Mouse (Mus musculus): ENCODE data around the gene Ppp6r2. TPM values are rescaled to one million over a fixed set of nuclear protein-coding genes. Genes with fewer than 3 reads are reported as not detected.

The Ppp6r2 gene
- polyA plus RNA-seq, 1 experiment from 2014 or later = 71.7 TPM

DNA sequence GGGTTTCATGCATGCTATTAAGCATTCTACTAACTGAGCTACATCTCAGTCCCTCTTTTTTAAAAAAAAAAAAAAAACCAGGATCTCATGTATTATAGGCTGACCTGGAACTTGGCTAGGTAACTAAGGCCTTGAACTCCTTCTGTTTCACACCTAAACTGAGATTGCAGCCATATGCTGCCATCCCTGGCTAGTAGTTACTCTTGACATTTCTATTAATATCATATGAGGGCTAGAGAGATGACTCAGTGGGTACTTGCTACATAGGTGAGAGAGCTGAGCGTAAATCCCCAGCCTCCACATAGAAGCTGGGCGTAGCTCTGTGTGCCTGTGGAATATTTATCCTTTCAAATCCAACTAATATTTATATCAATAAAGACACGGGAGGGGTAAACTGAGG, 3.6 kb downstream of the Ppp6r2 start:
- no peak overlapping the region for H3K27ac ChIP-seq
- H3K9ac ChIP-seq = no peak overlapping the region
- no peak overlapping the region for H3K4me2 ChIP-seq
- no peak for ATAC-seq
- WGBS = 96% methylated on average over 3 of the region's 3 CpGs
- H3K27me3 ChIP-seq = no peaks in the 10 kb centered on the region
- peaks cover 30% of the 10 kb centered on the region for H3K4me1 ChIP-seq
- H3K36me3 ChIP-seq (ENCODE audit: poor library complexity, severe bottlenecking) = peaks cover 20% of the 10 kb centered on the region
- no peaks in the 10 kb centered on the region for H3K9me3 ChIP-seq (replicated peaks)
- H3K4me3 ChIP-seq = no peak overlapping the region

DNA sequence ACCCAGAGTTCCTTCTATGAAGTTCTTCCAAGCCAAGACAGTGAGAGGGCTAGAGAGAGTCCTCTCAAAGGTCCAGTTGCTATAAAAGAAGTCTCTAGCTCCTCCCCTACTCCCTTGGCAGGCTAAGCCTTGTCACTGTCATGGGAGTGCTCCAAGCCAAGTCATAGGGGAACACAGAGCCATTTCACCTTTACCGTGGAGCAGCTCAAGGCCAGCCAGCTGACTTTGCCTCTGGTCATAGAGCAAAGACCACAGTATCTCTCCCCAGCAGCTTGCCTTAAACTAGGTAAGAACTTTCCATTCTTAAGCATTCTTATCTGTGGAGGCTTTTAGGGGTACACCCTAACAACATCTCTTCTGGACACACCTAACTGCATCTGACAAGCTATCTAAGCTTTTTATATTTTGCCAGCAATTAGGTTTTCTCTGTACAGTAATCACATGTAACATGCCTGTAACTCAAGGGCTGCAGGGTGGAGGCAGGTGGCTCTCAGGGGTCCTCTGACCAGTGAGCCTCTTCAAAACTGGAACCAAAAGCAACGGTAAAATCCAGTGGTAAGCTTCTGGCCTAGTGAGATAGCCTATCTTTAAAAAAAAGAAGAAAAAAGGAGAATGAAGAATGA, 4.4 kb downstream of the Ppp6r2 start:
- Histone ChIP-seq H3K9me3 (replicated peaks) (no peaks in the 10 kb centered on the region), H3K27ac (no peak overlapping the region), H3K4me3 (no peak overlapping the region), H3K36me3 (ENCODE audit: poor library complexity, severe bottlenecking) (peaks cover 20% of the 10 kb centered on the region), H3K4me1 (peaks cover 30% of the 10 kb centered on the region), H3K27me3 (no peaks in the 10 kb centered on the region), H3K9ac (no peak overlapping the region), H3K4me2 (no peak overlapping the region)
- no peak for ATAC-seq
- 90% methylated on average over 2 of the region's 2 CpGs for WGBS

DNA sequence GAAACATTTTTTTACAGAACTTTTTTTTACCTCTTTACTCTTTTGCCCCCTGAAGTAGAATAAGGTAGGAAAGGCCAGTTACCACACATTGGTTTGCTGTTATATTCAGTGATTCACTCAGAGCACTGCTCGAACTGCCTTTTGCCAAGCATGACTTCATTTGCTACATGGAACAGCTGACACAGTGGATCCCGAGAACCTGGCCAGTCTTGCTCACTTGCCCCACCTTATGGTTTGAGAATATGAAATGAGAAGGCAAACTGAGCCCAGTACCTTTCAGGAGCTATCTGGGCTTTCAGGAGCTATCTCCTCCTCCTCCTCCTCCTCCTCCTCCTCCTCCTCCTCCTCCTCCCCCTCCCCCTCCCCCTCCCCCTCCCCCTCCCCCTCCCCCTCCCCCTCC, 22.2 kb downstream of the Ppp6r2 start:
- no peaks in the 10 kb centered on the region for H3K4me1 ChIP-seq
- H3K36me3 ChIP-seq (ENCODE audit: poor library complexity, severe bottlenecking) = peaks cover 14% of the 10 kb centered on the region; the same call in 1 of the 2 replicates
- no peak overlapping the region for H3K4me3 ChIP-seq
- no peak overlapping the region for H3K4me2 ChIP-seq
- no peak overlapping the region for H3K9ac ChIP-seq
- H3K27me3 ChIP-seq = no peaks in the 10 kb centered on the region
- ATAC-seq = no peak
- no peaks in the 10 kb centered on the region for H3K9me3 ChIP-seq (replicated peaks)
- no peak overlapping the region for H3K27ac ChIP-seq
- WGBS = 68% methylated on average over 2 of the region's 2 CpGs

DNA sequence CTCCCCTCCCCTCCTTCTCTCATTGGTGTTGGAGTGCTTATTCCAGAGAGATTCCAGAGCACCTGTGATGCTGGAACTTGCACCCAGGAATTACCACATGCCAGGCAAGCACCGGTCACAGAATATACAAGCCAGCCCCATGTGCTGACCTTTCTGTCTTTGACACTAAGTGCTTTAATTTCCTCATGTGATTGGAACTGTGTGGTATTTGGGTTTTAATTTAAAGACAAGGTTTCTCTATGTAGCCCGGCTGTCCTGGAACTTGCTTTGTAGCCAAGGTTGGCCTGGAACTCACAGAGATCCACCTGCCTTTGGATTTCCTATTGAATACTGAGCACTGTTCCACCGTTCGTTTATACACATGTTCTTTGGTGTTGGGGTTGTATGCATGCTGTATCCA, 22.7 kb downstream of the Ppp6r2 start:
- H3K36me3 ChIP-seq (ENCODE audit: poor library complexity, severe bottlenecking) = peaks cover 14% of the 10 kb centered on the region; the same call in 1 of the 2 replicates
- WGBS = 91% methylated on average over 4 of the region's 4 CpGs
- H3K4me1 ChIP-seq = peaks cover 3% of the 10 kb centered on the region; the same call in 1 of the 2 replicates
- ATAC-seq = no peak
- no peaks in the 10 kb centered on the region for H3K27me3 ChIP-seq
- H3K9me3 ChIP-seq (replicated peaks) = no peaks in the 10 kb centered on the region
- no peak overlapping the region for H3K4me2 ChIP-seq
- no peak overlapping the region for H3K27ac ChIP-seq
- no peak overlapping the region for H3K4me3 ChIP-seq
- H3K9ac ChIP-seq = no peak overlapping the region

DNA sequence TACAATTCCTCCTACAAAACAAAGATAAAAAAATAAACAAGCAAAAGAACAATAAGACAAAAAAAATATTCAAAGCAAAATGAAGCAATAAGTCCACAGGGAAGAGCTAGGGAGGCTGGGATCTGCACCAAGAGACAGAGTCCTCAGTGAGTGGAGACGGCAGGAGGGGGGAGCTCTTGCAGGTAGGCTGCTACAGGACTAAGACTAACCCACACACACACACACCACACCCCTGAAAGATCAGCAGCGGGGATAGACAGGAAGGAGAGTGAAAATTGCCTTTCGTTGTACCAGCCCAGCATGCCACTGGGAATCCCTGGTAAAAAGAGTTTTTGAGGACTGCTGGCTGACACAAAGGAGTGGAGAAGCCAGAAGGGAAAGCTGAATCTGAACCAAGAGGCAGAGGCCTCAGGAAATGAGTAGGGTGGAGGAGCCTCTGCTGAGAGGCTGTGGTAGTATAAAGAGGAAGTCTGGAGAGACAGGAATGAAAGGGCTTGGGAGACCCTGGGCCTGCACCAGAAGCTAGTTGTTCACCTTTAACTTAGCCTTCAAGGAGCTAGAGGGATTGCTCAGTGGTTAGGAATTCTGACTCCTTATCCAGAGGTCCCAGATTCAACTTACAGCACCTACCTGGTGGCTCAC, 28.5 kb downstream of the Ppp6r2 start:
- WGBS = 60% methylated on average over 3 of the region's 3 CpGs
- no peak overlapping the region for H3K4me2 ChIP-seq
- H3K4me3 ChIP-seq = no peak overlapping the region
- H3K9me3 ChIP-seq (replicated peaks) = no peaks in the 10 kb centered on the region
- H3K36me3 ChIP-seq (ENCODE audit: poor library complexity, severe bottlenecking) = peaks cover 35% of the 10 kb centered on the region
- no peak overlapping the region for H3K27ac ChIP-seq
- no peak overlapping the region for H3K9ac ChIP-seq
- H3K4me1 ChIP-seq = peaks cover 6% of the 10 kb centered on the region; the same call in 1 of the 2 replicates
- no peaks in the 10 kb centered on the region for H3K27me3 ChIP-seq
- no peak for ATAC-seq

DNA sequence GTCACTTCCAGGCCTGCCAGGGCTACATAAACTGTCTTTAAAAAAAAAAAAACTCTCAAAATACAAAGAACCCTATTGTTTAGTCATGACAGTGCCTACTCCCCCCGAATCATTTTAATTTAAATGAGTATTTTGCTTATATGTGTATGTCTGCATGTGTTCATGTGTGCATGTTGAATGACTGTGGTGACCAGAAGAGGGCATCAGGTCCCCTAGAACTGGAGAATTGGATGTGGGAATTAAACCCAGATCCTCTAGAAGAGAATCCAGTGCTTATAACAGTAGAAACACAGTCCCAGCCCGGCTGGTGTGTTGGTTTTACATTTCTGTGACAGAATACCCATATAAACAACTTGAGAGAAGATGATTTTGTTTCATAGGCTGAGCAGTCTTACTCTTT, 29.7 kb downstream of the Ppp6r2 start:
- no peak overlapping the region for H3K4me2 ChIP-seq

DNA sequence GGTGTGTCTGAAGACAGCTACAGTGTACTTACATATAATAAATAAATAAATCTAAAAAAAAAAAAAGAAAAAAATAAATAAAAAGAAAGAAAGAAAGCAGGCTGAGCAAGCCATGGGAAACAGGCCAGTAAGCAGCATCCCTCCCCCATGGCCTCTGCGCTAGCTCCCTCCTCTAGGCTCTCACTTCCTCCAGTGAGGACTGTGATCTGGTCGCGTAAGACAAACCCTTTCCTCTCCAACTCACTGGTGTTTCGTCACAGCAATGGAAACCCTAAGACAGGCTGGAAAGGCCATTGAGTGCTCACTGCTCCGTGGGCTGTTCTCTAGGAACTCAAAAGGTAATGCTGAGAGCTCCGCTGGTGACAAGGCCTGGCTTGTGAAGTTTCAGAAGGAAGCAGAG, 37.7 kb downstream of the Ppp6r2 start:
- 92% methylated on average over 6 of the region's 6 CpGs for WGBS
- no peaks in the 10 kb centered on the region for H3K4me1 ChIP-seq
- no peak for ATAC-seq
- H3K9me3 ChIP-seq (replicated peaks) = no peaks in the 10 kb centered on the region
- no peaks in the 10 kb centered on the region for H3K27me3 ChIP-seq
- no peak overlapping the region for H3K27ac ChIP-seq
- H3K4me2 ChIP-seq = no peak overlapping the region
- H3K9ac ChIP-seq = no peak overlapping the region
- H3K4me3 ChIP-seq = no peak overlapping the region
- H3K36me3 ChIP-seq (ENCODE audit: poor library complexity, severe bottlenecking) = peaks cover 55% of the 10 kb centered on the region

More for the DNA sequence above, 29.7 kb downstream of the Ppp6r2 start:
- Histone ChIP-seq H3K4me1 (peaks cover 6% of the 10 kb centered on the region; the same call in 1 of the 2 replicates), H3K27me3 (no peaks in the 10 kb centered on the region), H3K4me3 (no peak overlapping the region), H3K9me3 (replicated peaks) (no peaks in the 10 kb centered on the region), H3K27ac (no peak overlapping the region), H3K9ac (no peak overlapping the region), H3K36me3 (ENCODE audit: poor library complexity, severe bottlenecking) (peaks cover 42% of the 10 kb centered on the region)
- 74% methylated on average over 2 of the region's 2 CpGs for WGBS
- ATAC-seq = no peak

DNA sequence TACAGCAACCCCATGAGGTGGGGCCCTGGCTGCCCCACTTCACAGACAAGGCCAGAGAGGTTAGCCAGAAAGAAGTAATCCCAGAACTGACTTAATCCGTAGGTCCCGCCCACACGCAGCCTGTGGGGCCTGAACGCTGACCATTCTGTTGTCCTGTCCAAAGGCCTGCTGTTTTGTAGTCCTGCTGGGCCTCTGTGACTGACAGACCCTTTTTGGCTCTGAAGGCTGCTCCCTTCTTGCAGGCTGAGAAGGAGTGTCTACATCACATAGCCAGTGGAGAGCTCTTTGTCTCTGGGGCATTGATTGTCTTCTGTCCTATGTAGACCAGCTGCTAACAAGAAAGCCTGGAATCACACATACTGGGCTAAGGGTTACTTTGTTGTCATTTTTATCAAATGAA, 44.0 kb downstream of the Ppp6r2 start:
- Histone ChIP-seq H3K4me3 (no peak overlapping the region), H3K9me3 (replicated peaks) (no peaks in the 10 kb centered on the region), H3K4me2 (no peak overlapping the region), H3K4me1 (peaks cover 15% of the 10 kb centered on the region), H3K27me3 (no peaks in the 10 kb centered on the region), H3K36me3 (ENCODE audit: poor library complexity, severe bottlenecking) (peaks cover 73% of the 10 kb centered on the region), H3K9ac (peak overlapping the region; percentile 41; the same call in 1 of the 2 replicates), H3K27ac (peak overlapping the region; percentile 76)
- peak; percentile 62; the same call in 1 of the 2 replicates for ATAC-seq
- 3% methylated on average over 4 of the region's 4 CpGs for WGBS

DNA sequence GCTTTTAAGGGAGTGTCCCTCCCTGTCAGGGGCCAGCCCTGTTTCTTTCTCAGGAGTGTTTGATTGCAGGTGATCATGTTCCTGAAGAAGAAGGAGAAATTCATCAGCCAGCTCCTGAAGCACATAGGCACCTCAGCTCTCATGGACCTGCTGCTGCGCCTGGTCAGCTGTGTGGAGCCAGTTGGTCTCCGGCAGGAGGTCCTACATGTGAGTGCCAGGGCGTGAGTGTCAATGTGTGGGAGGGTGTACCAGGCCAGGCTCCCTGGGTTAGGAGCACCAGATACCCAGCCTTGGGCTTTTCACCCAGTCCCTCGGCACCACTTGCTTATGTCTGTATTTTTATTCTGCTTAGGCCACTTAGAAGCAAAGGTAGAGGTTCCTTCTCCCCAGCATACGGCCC, 47.6 kb downstream of the Ppp6r2 start:
- H3K36me3 ChIP-seq (ENCODE audit: poor library complexity, severe bottlenecking) = peaks cover 80% of the 10 kb centered on the region
- ATAC-seq = no peak

DNA sequence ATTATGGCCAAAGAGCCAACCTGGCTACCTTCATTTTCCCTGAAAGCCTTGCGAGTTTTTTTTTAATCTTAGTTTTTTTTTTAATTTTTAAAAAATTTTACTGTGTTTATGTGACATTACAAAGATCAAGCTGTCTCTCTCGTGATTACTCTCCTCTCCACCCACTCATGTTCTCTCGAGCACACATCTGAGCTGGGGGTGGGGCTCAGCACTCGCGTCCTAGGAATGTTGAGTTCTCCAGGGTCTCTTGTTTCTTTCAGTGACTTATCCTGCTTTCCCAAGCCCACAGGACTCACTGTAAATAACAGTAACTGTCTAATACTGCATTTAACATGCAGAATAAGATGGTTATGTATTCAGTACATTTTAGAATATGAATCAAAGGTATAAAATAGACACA, 53.1 kb downstream of the Ppp6r2 start:
- peaks cover 74% of the 10 kb centered on the region for H3K36me3 ChIP-seq (ENCODE audit: poor library complexity, severe bottlenecking)
- no peaks in the 10 kb centered on the region for H3K9me3 ChIP-seq (replicated peaks)
- WGBS = 87% methylated on average over 5 of the region's 5 CpGs

More for the DNA sequence above, 47.6 kb downstream of the Ppp6r2 start:
- no peaks in the 10 kb centered on the region for H3K27me3 ChIP-seq
- no peak overlapping the region for H3K4me3 ChIP-seq
- no peak overlapping the region for H3K4me2 ChIP-seq
- 94% methylated on average over 5 of the region's 5 CpGs for WGBS
- no peak overlapping the region for H3K27ac ChIP-seq
- H3K9ac ChIP-seq = no peak overlapping the region
- peaks cover 15% of the 10 kb centered on the region for H3K4me1 ChIP-seq
- no peaks in the 10 kb centered on the region for H3K9me3 ChIP-seq (replicated peaks)

DNA sequence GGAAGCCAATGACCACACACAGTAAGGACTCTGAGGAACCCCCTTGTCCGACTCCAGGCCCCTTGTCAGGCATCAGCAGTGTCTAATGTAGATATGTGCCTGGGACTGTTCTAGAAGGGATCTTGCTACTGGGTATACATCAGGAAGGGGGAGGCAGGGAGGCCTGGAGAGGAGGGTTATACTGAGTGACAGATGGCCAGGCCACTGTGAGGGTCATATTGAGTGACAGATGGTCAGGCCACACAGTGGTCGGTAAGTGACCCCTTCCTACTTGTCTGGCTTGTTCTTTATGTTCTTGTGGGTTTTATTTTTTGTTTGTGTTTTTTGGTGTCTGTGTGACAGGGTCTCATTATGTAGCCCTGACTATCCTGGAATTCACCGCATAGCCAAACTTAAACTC, 64.1 kb downstream of the Ppp6r2 start:
- Histone ChIP-seq H3K4me1 (no peaks in the 10 kb centered on the region), H3K36me3 (ENCODE audit: poor library complexity, severe bottlenecking) (peaks cover 90% of the 10 kb centered on the region), H3K27ac (no peak overlapping the region), H3K9ac (no peak overlapping the region), H3K27me3 (no peaks in the 10 kb centered on the region), H3K4me3 (no peak overlapping the region), H3K9me3 (replicated peaks) (no peaks in the 10 kb centered on the region), H3K4me2 (no peak overlapping the region)
- 76% methylated on average over 3 of the region's 3 CpGs for WGBS
- ATAC-seq = no peak

More for the DNA sequence above, 53.1 kb downstream of the Ppp6r2 start:
- no peak overlapping the region for H3K4me2 ChIP-seq
- H3K4me1 ChIP-seq = no peaks in the 10 kb centered on the region
- H3K27me3 ChIP-seq = no peaks in the 10 kb centered on the region
- no peak overlapping the region for H3K4me3 ChIP-seq
- no peak overlapping the region for H3K9ac ChIP-seq
- H3K27ac ChIP-seq = no peak overlapping the region
- ATAC-seq = no peak

DNA sequence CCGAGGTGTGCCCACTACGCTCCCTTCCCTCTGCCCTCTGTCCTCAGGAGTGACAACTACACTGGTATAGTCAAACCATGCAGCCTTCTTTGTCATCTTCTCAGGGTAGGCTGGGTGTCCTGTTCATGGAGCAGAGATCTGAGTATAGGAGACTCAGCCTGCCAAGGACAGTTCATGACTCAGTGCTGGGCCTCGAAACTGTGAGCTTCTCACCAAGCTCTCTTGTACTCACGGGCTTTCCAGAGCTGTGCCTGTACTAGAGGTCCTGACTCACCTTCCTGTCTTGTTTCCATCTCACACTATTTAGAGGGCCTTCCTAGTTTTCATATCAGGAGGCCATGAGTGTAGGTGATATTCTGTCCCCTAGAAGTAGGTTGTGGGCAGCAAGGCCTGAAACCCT, 66.0 kb downstream of the Ppp6r2 start:
- Histone ChIP-seq H3K9me3 (replicated peaks) (no peaks in the 10 kb centered on the region), H3K4me3 (no peak overlapping the region), H3K4me1 (no peaks in the 10 kb centered on the region), H3K27ac (no peak overlapping the region), H3K9ac (no peak overlapping the region), H3K36me3 (ENCODE audit: poor library complexity, severe bottlenecking) (peaks cover 97% of the 10 kb centered on the region), H3K4me2 (no peak overlapping the region), H3K27me3 (no peaks in the 10 kb centered on the region)
- 94% methylated on average over 4 of the region's 4 CpGs for WGBS
- ATAC-seq = no peak
